9 mouse cellular contexts compared by ENCODE assay signal in genomic region chr2:145884913-145885785, GRCm38 (mm10). TPM values are rescaled to one million over a fixed set of nuclear protein-coding genes. Genes with fewer than 3 reads are reported as not detected.
DNase-seq lines count a peak whose midpoint lies in the region; ATAC-seq and TF ChIP-seq lines count a peak whose summit lies in the region.
"Had no signal": no experiment of that assay in that cellular context is flagged by ENCODE, and none has a peak within 500 bp of the region (broad histone marks: within the 10 kb centered on the region; RNA-seq: fewer than 3 reads in every experiment).

No protein-coding gene starts in this region.

- H3K9me3 ChIP-seq in hindbrain, postnatal 0 days (ENCODE audit: low read length): no peaks in the 10 kb centered on the region
- no peaks in the 10 kb centered on the region for H3K9me3 ChIP-seq in liver, postnatal 0 days (ENCODE audit: low read length)

- H3K4me2 ChIP-seq in hindbrain, postnatal 0 days (ENCODE audit: low read depth, low read length): no peak overlapping the region
- no peak overlapping the region for H3K4me2 ChIP-seq in liver, postnatal 0 days (ENCODE audit: low read depth, low read length)

- peak; percentile 61 for DNase-seq in adrenal gland, postnatal 14 days
- DNase-seq in adrenal gland, postnatal 25 days: no peak
- DNase-seq in testis, postnatal 10 days (ENCODE audit: low spot score): no peak
- no peak for DNase-seq in hindbrain, postnatal 0 days (ENCODE audit: low spot score)
- no peak for DNase-seq in liver, postnatal 0 days
- DNase-seq in cerebellum, postnatal 25 days: no peak
- no peak for DNase-seq in urinary bladder, postnatal 10 days (ENCODE audit: low spot score)

- H3K36me3 ChIP-seq in testis, adult 2 months (ENCODE audit: control insufficient read depth, insufficient read depth, low read length): no peaks in the 10 kb centered on the region
- H3K36me3 ChIP-seq in hindbrain, postnatal 0 days (ENCODE audit: insufficient read depth, low read length): peaks cover 8% of the 10 kb centered on the region; the same call in 1 of the 2 replicates
- H3K36me3 ChIP-seq in liver, postnatal 0 days (replicated peaks; ENCODE audit: insufficient read depth, low read length): peaks cover 21% of the 10 kb centered on the region

- no peak for TF ChIP-seq CTCF in testis, adult 2 months (IDR thresholded peaks at IDR 0.05; ENCODE audit: control insufficient read depth, insufficient read depth, insufficient replicate concordance, low read depth, low read length)
- TF ChIP-seq CTCF in hindbrain, postnatal 0 days (IDR thresholded peaks at IDR 0.05; ENCODE audit: low read depth): no peak
- TF ChIP-seq CTCF in liver, postnatal 0 days (IDR thresholded peaks at IDR 0.05; ENCODE audit: low read depth): no peak

- WGBS in hindbrain, postnatal 0 days: 72% methylated on average over 14 of the region's 14 CpGs
- WGBS in liver, postnatal 0 days (ENCODE audit: insufficient replicate concordance): 65% methylated on average over 14 of the region's 14 CpGs

- H3K27ac ChIP-seq in testis, adult 2 months (ENCODE audit: control insufficient read depth, insufficient read depth, low read depth, low read length): peak overlapping the region; percentile 75
- peak overlapping the region; percentile 20; the same call in 1 of the 2 replicates for H3K27ac ChIP-seq in hindbrain, postnatal 0 days
- H3K27ac ChIP-seq in liver, postnatal 0 days (ENCODE audit: low read depth): peak overlapping the region; percentile 55; the same call in 1 of the 2 replicates

- no peak overlapping the region for H3K4me3 ChIP-seq in testis, adult 2 months (ENCODE audit: control insufficient read depth, low read depth, low read length)
- no peak overlapping the region for H3K4me3 ChIP-seq in hindbrain, postnatal 0 days (ENCODE audit: low read length)
- H3K4me3 ChIP-seq in liver, postnatal 0 days (ENCODE audit: low read depth, low read length): no peak overlapping the region
- H3K4me3 ChIP-seq: myocyte had no signal

- no peak for TF ChIP-seq POLR2A in testis, adult 2 months (IDR thresholded peaks at IDR 0.05; ENCODE audit: control insufficient read depth, low read depth, low read length)

- TF ChIP-seq EP300 in liver, postnatal 0 days (IDR thresholded peaks at IDR 0.05; ENCODE audit: low read depth): no peak

- no peak overlapping the region for H3K9ac ChIP-seq in hindbrain, postnatal 0 days (replicated peaks; ENCODE audit: low read length)
- H3K9ac ChIP-seq in liver, postnatal 0 days (replicated peaks): no peak overlapping the region

- peaks cover 11% of the 10 kb centered on the region for H3K4me1 ChIP-seq in testis, adult 2 months (ENCODE audit: control insufficient read depth, insufficient read depth, low read length)
- no peaks in the 10 kb centered on the region for H3K4me1 ChIP-seq in hindbrain, postnatal 0 days (ENCODE audit: insufficient read depth, low read length)
- H3K4me1 ChIP-seq in liver, postnatal 0 days (ENCODE audit: insufficient read depth): peaks cover 7% of the 10 kb centered on the region; the same call in 1 of the 2 replicates

- H3K27me3 ChIP-seq in testis, adult 2 months (ENCODE audit: control insufficient read depth, insufficient read depth, low read length): no peaks in the 10 kb centered on the region
- H3K27me3 ChIP-seq in hindbrain, postnatal 0 days (ENCODE audit: insufficient read depth, low read length): no peaks in the 10 kb centered on the region
- H3K27me3 ChIP-seq in liver, postnatal 0 days (ENCODE audit: insufficient read depth, low read length): no peaks in the 10 kb centered on the region

- ATAC-seq in hindbrain, postnatal 0 days: no peak
- ATAC-seq in liver, postnatal 0 days: no peak

RNA-seq across cellular contexts. Expression of gene Naa20, which starts 16.8 kb away (rescaled TPM):
- 70.7 and 76.7 TPM in 2 replicates for total RNA-seq in adrenal gland, postnatal 14 days (2021)
- 48.6 and 57.5 TPM in 2 replicates for total RNA-seq in adrenal gland, postnatal 25 days (2021)
- 27.0 and 32.1 TPM in 2 replicates for polyA plus RNA-seq in testis, adult 2 months (2012; rRNA removed)
- total RNA-seq in hindbrain, postnatal 0 days (2014; rRNA removed): 104 and 105 TPM in 2 replicates
- polyA plus RNA-seq in hindbrain, postnatal 0 days (2015; fragmentation: Nextera tagmentation; extraction: Ambion mirVana): 166 and 168 TPM in 2 replicates
- 55.0 and 60.0 TPM in 2 replicates for polyA plus RNA-seq in liver, postnatal 0 days (2015; fragmentation: Nextera tagmentation; extraction: Ambion mirVana)

RNA-seq across cellular contexts. Expression of gene Cfap61, which starts 49.4 kb away (rescaled TPM):
- total RNA-seq in adrenal gland, postnatal 14 days (2021): 25.5 and 39.6 TPM in 2 replicates
- total RNA-seq in adrenal gland, postnatal 25 days (2021): 22.5 and 31.1 TPM in 2 replicates
- polyA plus RNA-seq in testis, adult 2 months (2012; rRNA removed): 78.8 and 83.5 TPM in 2 replicates
- total RNA-seq in hindbrain, postnatal 0 days (2014; rRNA removed): 2.6 and 4.1 TPM in 2 replicates
- 3.7 and 5.4 TPM in 2 replicates for polyA plus RNA-seq in hindbrain, postnatal 0 days (2015; fragmentation: Nextera tagmentation; extraction: Ambion mirVana)
- 0.05 TPM in 1 of 2 replicates, not detected in the other for polyA plus RNA-seq in liver, postnatal 0 days (2015; fragmentation: Nextera tagmentation; extraction: Ambion mirVana)

RNA-seq across cellular contexts. Expression of gene Crnkl1, which starts 49.7 kb away (rescaled TPM):
- 24.3 and 27.3 TPM in 2 replicates for total RNA-seq in adrenal gland, postnatal 14 days (2021)
- total RNA-seq in adrenal gland, postnatal 25 days (2021): 27.1 and 28.9 TPM in 2 replicates
- 8.3 and 17.1 TPM in 2 replicates for polyA plus RNA-seq in testis, adult 2 months (2012; rRNA removed)
- 12.3 and 14.6 TPM in 2 replicates for total RNA-seq in hindbrain, postnatal 0 days (2014; rRNA removed)
- polyA plus RNA-seq in hindbrain, postnatal 0 days (2015; fragmentation: Nextera tagmentation; extraction: Ambion mirVana): 15.1 and 19.6 TPM in 2 replicates
- polyA plus RNA-seq in liver, postnatal 0 days (2015; fragmentation: Nextera tagmentation; extraction: Ambion mirVana): 9.7 and 10.7 TPM in 2 replicates

Comparison
In these comparisons a context has a peak if more than half of its experiments do, and no peak if none do; other contexts are left out.
1. H3K27ac ChIP-seq: peak in every context shown above with its lines; median percentile 75 in testis, adult 2 months; 55 in liver, postnatal 0 days; 20 in hindbrain, postnatal 0 days.